Mouse (Mus musculus) limb, embryonic 15.5 days (tissue): ENCODE measurements around the gene Asb3. TPM values are rescaled to one million over a fixed set of nuclear protein-coding genes. Genes with fewer than 3 reads are reported as not detected.
"Not testable (repeated sequence)": the region's sequence is repeated elsewhere in the genome, so short reads cannot be mapped to it uniquely, and the experiment has no call there.

Experiments used
- ATAC-seq: fragments of 200-750 bp; cut with Nextera tagmentation; 2 replicates; pipeline ENCODE4 v1.8.0; 2017; ENCODE audit warnings: low read depth, moderate TSS enrichment; ENCODE audit not compliant: insufficient number of reproducible peaks, low FRiP score, low TSS enrichment
- H3K27ac ChIP-seq: fragments of 300-500 bp; sonication (generic); 2 replicates; pipeline ENCODE4 v1.5.1; 2015; ENCODE audit warnings: moderate library complexity, mild to moderate bottlenecking, inconsistent platforms
- H3K27me3 ChIP-seq: fragments of 300-500 bp; sonication (generic); 2 replicates; pipeline ENCODE4 v1.6.1; 2015; ENCODE audit warnings: inconsistent platforms
- H3K36me3 ChIP-seq: fragments of 300-500 bp; sonication (generic); 2 replicates; pipeline ENCODE4 v1.6.1; 2015; ENCODE audit warnings: inconsistent platforms
- H3K4me1 ChIP-seq: fragments of 300-500 bp; sonication (generic); 2 replicates; pipeline ENCODE4 v1.6.1; 2015; ENCODE audit warnings: inconsistent platforms
- H3K4me2 ChIP-seq: fragments of 300-500 bp; sonication (generic); 2 replicates; pipeline ENCODE4 v1.6.1; 2015; ENCODE audit warnings: mild to moderate bottlenecking, inconsistent platforms
- H3K4me3 ChIP-seq: fragments of 300-500 bp; sonication (generic); 2 replicates; pipeline ENCODE4 v1.5.1; 2015; ENCODE audit warnings: mild to moderate bottlenecking, inconsistent platforms
- H3K9ac ChIP-seq: fragments of 300-500 bp; sonication (generic); 2 replicates; pipeline ENCODE4 v1.6.1; 2015; ENCODE audit warnings: inconsistent platforms
- H3K9me3 ChIP-seq: fragments of 300-500 bp; sonication (generic); 2 replicates; pipeline ENCODE4 v1.6.1; 2016; ENCODE audit warnings: inconsistent platforms
- WGBS: fragments of 180-500 bp; shearing (Covaris S2); methylation state at CpG from one replicate; pipeline ENCODE4 v1.1.7; 2015; 5-methylcytosine and 5-hydroxymethylcytosine counted together
- polyA plus RNA-seq: library from polyadenylated mRNA; unstranded; fragments of >200 nt; fragmentation: Nextera tagmentation; extraction: Ambion mirVana; gene quantifications from 2 replicates; pipeline ENCODE4 v1.2.1, GENCODE M21; 2015

Gene Asb3
- polyA plus RNA-seq, 1 experiment from 2014 or later = 33.0 TPM

DNA sequence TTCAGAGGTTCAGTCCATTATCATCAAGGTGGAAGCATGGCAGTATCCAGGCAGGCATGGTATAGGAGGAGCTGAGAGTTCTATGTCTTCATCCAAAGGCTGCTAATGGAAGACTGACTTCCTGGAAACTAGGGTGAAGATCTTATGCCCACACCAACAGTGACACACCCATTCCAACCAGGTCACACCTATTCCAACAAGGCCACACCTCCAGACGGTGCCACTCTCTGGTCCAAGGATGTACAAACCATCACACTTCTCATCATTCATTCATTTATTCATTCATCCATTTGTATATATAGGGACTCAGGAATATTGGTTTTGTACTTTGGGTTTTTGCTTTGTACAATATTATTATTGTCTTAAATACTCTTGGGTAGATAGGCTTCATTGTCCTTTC is 124.5 kb downstream of the Asb3 start:
- not testable (repeated sequence) for H3K27me3 ChIP-seq, ATAC-seq, H3K4me3 ChIP-seq, H3K27ac ChIP-seq, H3K9ac ChIP-seq, H3K4me1 ChIP-seq, H3K9me3 ChIP-seq, H3K36me3 ChIP-seq, H3K4me2 ChIP-seq
- 94% methylated on average over 1 of the region's 1 CpGs for WGBS

DNA sequence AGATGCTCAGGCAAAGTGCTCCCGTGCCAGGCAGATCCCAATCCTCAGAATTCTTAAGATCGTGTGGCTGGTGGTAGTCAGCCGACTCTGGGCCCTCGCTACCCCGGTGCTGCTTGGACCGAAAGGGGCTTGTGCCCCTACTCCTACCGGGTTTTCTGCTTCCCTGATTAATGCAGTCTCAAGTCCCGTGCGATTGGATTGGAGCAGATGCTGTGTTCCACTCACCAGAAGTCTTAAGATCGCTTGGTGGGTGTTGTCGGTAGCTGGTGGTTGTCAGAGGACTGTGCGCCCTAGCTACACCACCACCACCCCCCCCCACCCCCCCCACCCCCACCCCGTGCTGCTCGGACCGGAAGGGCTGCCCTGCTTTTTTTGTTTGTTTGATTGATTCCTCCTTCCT is 132.2 kb downstream of the Asb3 start:
- not testable (repeated sequence) for H3K36me3 ChIP-seq, H3K4me1 ChIP-seq, H3K27me3 ChIP-seq, H3K27ac ChIP-seq, ATAC-seq, H3K4me3 ChIP-seq, H3K9ac ChIP-seq, H3K9me3 ChIP-seq, H3K4me2 ChIP-seq
- WGBS = 78% methylated on average over 15 of the region's 15 CpGs

DNA sequence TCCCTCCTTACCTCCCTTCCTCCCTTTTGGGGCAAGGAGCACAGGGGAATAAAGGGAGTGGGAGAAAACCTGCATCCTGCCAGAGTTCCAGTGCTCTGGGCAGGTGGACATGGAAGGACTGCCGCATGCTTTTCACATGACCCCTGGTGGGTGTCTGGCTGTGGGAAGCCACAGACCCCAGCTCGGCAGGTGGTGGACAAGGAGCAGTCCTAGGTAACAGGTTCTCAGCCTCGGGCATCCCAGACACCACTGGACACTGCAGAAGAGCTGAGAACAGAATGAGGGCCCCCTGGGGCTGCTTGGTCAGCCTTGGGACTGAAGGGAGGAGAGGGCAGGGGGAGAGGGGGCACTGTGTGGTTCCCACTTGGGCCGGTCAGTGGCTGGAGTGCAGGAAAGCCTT is 149.7 kb downstream of the Asb3 start:
- peaks cover 24% of the 10 kb centered on the region for H3K36me3 ChIP-seq
- no peak for ATAC-seq
- H3K9ac ChIP-seq = no peak overlapping the region
- H3K4me3 ChIP-seq = no peak overlapping the region
- H3K27ac ChIP-seq = no peak overlapping the region
- no peaks in the 10 kb centered on the region for H3K27me3 ChIP-seq
- no peak overlapping the region for H3K4me2 ChIP-seq
- WGBS = 96% methylated on average over 4 of the region's 4 CpGs
- no peaks in the 10 kb centered on the region for H3K9me3 ChIP-seq
- no peaks in the 10 kb centered on the region for H3K4me1 ChIP-seq

DNA sequence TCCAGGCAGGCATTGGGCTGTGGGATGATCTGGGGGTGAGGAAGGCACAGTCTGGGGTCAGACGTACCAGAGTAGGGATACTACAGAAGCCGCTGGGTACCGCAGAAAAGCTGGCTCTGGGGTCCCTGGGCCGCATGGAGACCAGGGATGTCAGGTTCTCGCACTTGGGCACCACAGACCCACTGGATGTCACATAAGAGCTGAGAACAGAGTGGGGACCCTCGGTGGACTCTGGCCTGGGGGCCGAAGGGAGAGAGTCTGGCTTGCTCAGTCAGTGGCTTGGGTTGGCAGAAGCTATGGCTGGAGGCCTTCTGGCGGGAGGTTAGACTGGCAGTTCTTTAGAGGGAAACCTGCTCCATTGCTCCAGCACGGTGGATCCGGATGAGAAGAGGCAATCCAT is 204.8 kb downstream of the Asb3 start:
- no peak for ATAC-seq
- Histone ChIP-seq H3K9me3 (no peaks in the 10 kb centered on the region), H3K9ac (no peak overlapping the region), H3K27ac (no peak overlapping the region), H3K4me3 (no peak overlapping the region), H3K4me1 (no peaks in the 10 kb centered on the region), H3K36me3 (peaks cover 6% of the 10 kb centered on the region; the same call in 1 of the 2 replicates), H3K4me2 (no peak overlapping the region), H3K27me3 (no peaks in the 10 kb centered on the region)
- WGBS = 94% methylated on average over 10 of the region's 10 CpGs

DNA sequence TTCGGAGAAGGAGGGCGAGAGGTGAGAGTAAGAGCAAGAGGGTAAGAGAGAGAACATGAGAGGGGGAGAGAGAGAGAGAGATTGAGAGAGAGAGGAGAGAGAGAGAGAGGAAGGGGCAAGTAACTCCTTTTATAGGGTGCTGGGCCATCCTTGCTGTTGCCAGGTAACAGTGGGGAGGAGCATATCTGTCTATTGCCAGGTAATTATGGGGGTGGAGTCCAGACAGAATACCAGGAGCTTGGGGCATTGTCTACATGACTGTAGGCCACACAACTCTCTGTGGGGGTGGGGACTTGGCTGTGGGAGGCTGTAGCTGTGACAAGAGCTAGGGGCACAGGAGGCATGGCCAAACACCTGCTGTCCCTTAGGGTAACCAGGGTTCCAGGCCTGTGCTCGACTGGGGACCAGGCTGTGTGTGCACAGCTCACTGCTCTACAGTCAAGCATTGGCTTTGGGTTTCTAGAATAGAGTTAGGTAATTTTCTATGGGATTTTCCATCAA is 205.3 kb downstream of the Asb3 start:
- no peak overlapping the region for H3K9ac ChIP-seq
- ATAC-seq = no peak; the same call in 1 of the 2 replicates

DNA sequence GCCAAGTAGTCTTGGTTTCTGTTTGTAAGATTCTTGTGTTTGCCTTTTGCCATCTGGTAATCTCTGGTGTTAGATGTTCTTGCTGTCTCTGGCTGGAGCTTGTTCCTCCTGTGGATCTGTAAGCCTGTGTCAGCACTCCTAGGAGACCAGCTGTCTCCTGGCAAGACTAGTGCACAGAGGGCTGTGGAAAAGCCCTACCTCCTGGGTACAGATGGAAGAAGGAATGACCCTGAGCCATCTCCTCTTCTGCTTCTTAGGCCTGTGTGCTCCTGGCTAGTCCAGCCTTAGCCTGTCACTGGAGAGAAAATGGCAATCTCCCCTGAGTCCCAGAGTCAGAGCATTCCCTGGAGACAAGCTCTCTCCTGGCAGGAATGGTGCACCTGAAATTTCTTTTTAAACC is 214.3 kb downstream of the Asb3 start:
- not testable (repeated sequence) for H3K9me3 ChIP-seq, H3K9ac ChIP-seq, H3K4me2 ChIP-seq, H3K27me3 ChIP-seq, ATAC-seq, H3K4me3 ChIP-seq, H3K4me1 ChIP-seq, H3K36me3 ChIP-seq, H3K27ac ChIP-seq

More for the DNA sequence above, 205.3 kb downstream of the Asb3 start:
- Histone ChIP-seq H3K4me3 (no peak overlapping the region), H3K36me3 (peaks cover 6% of the 10 kb centered on the region; the same call in 1 of the 2 replicates), H3K27me3 (no peaks in the 10 kb centered on the region), H3K4me1 (no peaks in the 10 kb centered on the region), H3K9me3 (no peaks in the 10 kb centered on the region), H3K27ac (no peak overlapping the region), H3K4me2 (no peak overlapping the region)
- WGBS = 80% methylated on average over 3 of the region's 3 CpGs

- no peak for ATAC-seq
- no peak overlapping the region for H3K27ac ChIP-seq
- no peaks in the 10 kb centered on the region for H3K4me1 ChIP-seq
- no peak overlapping the region for H3K4me2 ChIP-seq
- H3K36me3 ChIP-seq = 0 out of 2 replicates have a peak, but pooled peaks cover 5% of the 10 kb centered on the region
- H3K4me3 ChIP-seq = no peak overlapping the region
- 88% methylated on average over 2 of the region's 2 CpGs for whole genome bisulfite sequencing
- no peaks in the 10 kb centered on the region for H3K9me3 ChIP-seq
- H3K27me3 ChIP-seq = no peaks in the 10 kb centered on the region
- H3K9ac ChIP-seq = no peak overlapping the region
Observed at GRCm38 (mm10) chr11:31102188-31102587, 217.0 kb downstream of the Asb3 start.

GRCm38 (mm10) chr11:31105364-31105763 is 220.1 kb downstream of the Asb3 start:
- Histone ChIP-seq H3K9ac (no peak overlapping the region), H3K27ac (no peak overlapping the region), H3K36me3 (0 out of 2 replicates have a peak, but pooled peaks cover 5% of the 10 kb centered on the region), H3K4me1 (no peaks in the 10 kb centered on the region), H3K4me2 (no peak overlapping the region), H3K9me3 (no peaks in the 10 kb centered on the region), H3K27me3 (no peaks in the 10 kb centered on the region), H3K4me3 (no peak overlapping the region)
- WGBS = 87% methylated on average over 5 of the region's 5 CpGs
- no peak for ATAC-seq

DNA sequence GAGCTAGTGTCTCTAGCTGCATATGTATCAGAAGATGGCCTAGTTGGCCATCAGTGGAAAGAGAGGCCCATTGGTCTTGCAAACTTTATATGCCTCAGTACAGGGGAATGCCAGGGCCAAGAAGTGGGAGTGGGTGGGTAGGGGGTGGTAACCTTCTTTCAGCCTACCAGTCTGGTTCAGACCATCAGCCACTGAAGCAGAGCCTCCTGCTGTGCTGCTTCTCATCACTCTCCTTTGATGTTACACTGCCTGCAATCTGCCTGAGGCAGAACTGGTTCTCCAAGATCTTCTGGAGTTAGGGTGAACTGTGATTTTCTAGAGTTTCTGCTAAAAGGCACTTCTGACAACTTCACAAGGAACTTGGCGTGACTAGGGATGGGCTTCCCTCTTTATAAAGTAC is 241.7 kb downstream of the Asb3 start:
- H3K4me3 ChIP-seq, H3K4me1 ChIP-seq, H3K27me3 ChIP-seq, H3K27ac ChIP-seq, H3K9ac ChIP-seq, H3K9me3 ChIP-seq, H3K4me2 ChIP-seq, ATAC-seq, H3K36me3 ChIP-seq: not testable (repeated sequence)
- 46% methylated on average over 1 of the region's 1 CpGs for WGBS

- WGBS = 59% methylated on average over 4 of the region's 4 CpGs
- not testable (repeated sequence) for H3K9me3 ChIP-seq, H3K4me2 ChIP-seq, H3K4me1 ChIP-seq, ATAC-seq, H3K9ac ChIP-seq, H3K36me3 ChIP-seq, H3K27me3 ChIP-seq, H3K4me3 ChIP-seq, H3K27ac ChIP-seq
Observed at GRCm38 (mm10) chr11:31133726-31134125, 248.5 kb downstream of the Asb3 start.

DNA sequence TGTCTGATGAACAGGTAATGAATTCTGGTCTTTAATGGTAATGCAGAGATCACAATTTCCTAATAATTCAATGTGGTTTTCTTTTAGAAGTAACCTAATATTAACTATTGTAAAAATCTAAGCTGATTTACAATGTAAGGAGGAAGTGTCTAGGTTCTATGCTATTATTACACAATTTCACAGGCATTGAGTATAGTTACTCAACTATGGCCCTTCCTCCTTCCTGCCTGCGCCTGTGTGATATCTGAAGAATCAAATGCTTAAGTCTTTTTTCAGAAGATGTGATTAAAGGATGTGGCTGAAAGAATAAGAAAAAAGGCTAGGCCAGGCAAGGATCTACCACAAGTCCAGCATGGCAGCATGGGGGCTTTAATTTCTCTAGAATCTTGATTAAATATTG is 249.6 kb downstream of the Asb3 start:
- H3K9ac ChIP-seq, H3K9me3 ChIP-seq, H3K36me3 ChIP-seq, H3K4me2 ChIP-seq, H3K4me3 ChIP-seq, H3K27me3 ChIP-seq, H3K27ac ChIP-seq, H3K4me1 ChIP-seq, ATAC-seq: not testable (repeated sequence)
- 75% methylated on average over 1 of the region's 1 CpGs for WGBS

DNA sequence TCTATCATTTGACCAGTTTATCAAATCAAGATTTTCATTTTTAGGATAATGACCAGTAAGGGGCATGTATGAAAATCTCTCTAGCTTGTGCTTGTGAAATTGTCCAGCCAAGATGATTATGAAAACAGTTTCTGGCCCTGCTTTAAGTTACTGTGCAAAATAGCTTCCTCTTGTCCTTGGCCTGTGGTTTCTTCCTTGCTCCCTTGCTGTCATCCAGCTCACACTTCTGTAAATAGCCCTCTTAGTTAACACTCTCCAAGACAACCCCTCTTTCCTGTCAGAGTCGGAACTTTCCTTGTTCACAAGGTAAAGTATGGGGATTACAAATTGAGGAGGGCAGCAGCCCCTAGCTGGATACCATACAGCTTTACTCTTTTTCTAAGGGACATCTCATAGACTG is 253.2 kb downstream of the Asb3 start:
- not testable (repeated sequence) for H3K27ac ChIP-seq, H3K27me3 ChIP-seq
- WGBS = 56% methylated on average over 1 of the region's 1 CpGs

More for the DNA sequence above, 253.2 kb downstream of the Asb3 start:
- not testable (repeated sequence) for H3K9me3 ChIP-seq, H3K4me1 ChIP-seq, ATAC-seq, H3K4me2 ChIP-seq, H3K4me3 ChIP-seq, H3K36me3 ChIP-seq, H3K9ac ChIP-seq
